Mouse (Mus musculus) CH12.LX (cell line): ENCODE measurements at regions not wholly inside any gene's neighbourhood (a gene's known extent, or its start where the extent isn't known, plus 50 kb on each side); places are given as distances from the start of the nearest gene placed in this dataset.

Source experiments
- DNase-seq: peaks from one replicate; pipeline ENCODE4 v3.0.0-alpha.2; 2013; ENCODE audit errors: extremely low read depth
- H3K27ac ChIP-seq: 2 replicates; pipeline ENCODE4 v1.5.1; 2012; ENCODE audit warnings: low read depth, mild to moderate bottlenecking, control low read depth, moderate library complexity; ENCODE audit not compliant: insufficient read depth
- H3K27me3 ChIP-seq: replicated peaks from 2 replicates; pipeline ENCODE3; 2012; ENCODE audit warnings: inconsistent platforms
- H3K36me3 ChIP-seq, 2 experiments: replicated peaks in 1 of 2; 2 replicates each; pipeline versions ENCODE3 to v1.6.1; 2012; ENCODE audit warnings: inconsistent platforms in 1 of 2, low read length in 1 of 2, mild to moderate bottlenecking in 1 of 2, mixed read lengths in 1 of 2, moderate library complexity in 1 of 2; ENCODE audit not compliant: control insufficient read depth in 1 of 2, insufficient read depth in 1 of 2
- H3K4me1 ChIP-seq, 2 experiments: 2 replicates each; pipeline ENCODE4 v1.6.1; 2012; ENCODE audit warnings: inconsistent platforms in 1 of 2, moderate library complexity in 1 of 2; ENCODE audit not compliant: insufficient read depth in 2 of 2, control insufficient read depth in 1 of 2
- H3K4me2 ChIP-seq: 2 replicates; pipeline ENCODE4 v1.6.1; 2012; ENCODE audit warnings: low read depth, mild to moderate bottlenecking, control low read depth; ENCODE audit not compliant: poor library complexity, insufficient read depth, severe bottlenecking
- H3K4me3 ChIP-seq, 3 experiments: fragments of 150-350 bp in 1 of 3; sonication (generic) in 1 of 3; replicated peaks in 1 of 3; 2 replicates each; pipeline versions ENCODE3 to v1.5.1; 2011 to 2012; ENCODE audit warnings: low read depth in 2 of 3, low read length in 2 of 3, mild to moderate bottlenecking in 2 of 3, moderate library complexity in 2 of 3, control low read depth in 1 of 3, improper control_type of control experiment in 1 of 3, inconsistent platforms in 1 of 3, mixed read lengths in 1 of 3; ENCODE audit not compliant: poor library complexity in 1 of 3
- H3K79me2 ChIP-seq: replicated peaks from 2 replicates; pipeline ENCODE4 v1.6.1; 2012; ENCODE audit warnings: mild to moderate bottlenecking, moderate library complexity; ENCODE audit not compliant: control insufficient read depth, poor library complexity, insufficient read depth, severe bottlenecking; ENCODE audit errors: extremely low read depth
- H3K9ac ChIP-seq: 2 replicates; pipeline ENCODE4 v1.6.1; 2012; ENCODE audit warnings: low read depth, mild to moderate bottlenecking, control low read depth, moderate library complexity; ENCODE audit not compliant: insufficient read depth
- H3K9me3 ChIP-seq: replicated peaks from 2 replicates; pipeline ENCODE3; 2012; ENCODE audit warnings: low read length, inconsistent platforms, mixed read lengths
- BHLHE40 ChIP-seq: IDR thresholded peaks from 2 replicates; pipeline ENCODE4 v1.6.1; 2011; ENCODE audit warnings: mild to moderate bottlenecking, low read depth, low read length, improper control_type of control experiment
- CTCF ChIP-seq, 2 experiments: IDR thresholded peaks in 1 of 2; conservative IDR thresholded peaks in 1 of 2; 2 replicates each; pipeline ENCODE4 v1.5.1; 2011 to 2012; ENCODE audit warnings: low read depth in 2 of 2, low read length in 2 of 2, improper control_type of control experiment in 1 of 2, inconsistent platforms in 1 of 2, mild to moderate bottlenecking in 1 of 2, moderate library complexity in 1 of 2
- E2F4 ChIP-seq: IDR thresholded peaks from 2 replicates; pipeline ENCODE4 v1.6.1; 2011; ENCODE audit warnings: low read depth, low read length, improper control_type of control experiment; ENCODE audit not compliant: insufficient replicate concordance
- EP300 ChIP-seq: IDR thresholded peaks from 2 replicates; pipeline ENCODE4 v1.6.1; 2011; ENCODE audit warnings: low read length, improper control_type of control experiment
- JUND ChIP-seq: conservative IDR thresholded peaks from 2 replicates; pipeline ENCODE4 v1.6.1; 2011; ENCODE audit warnings: low read depth, low read length, improper control_type of control experiment
- MAFK ChIP-seq: IDR thresholded peaks from 2 replicates; pipeline ENCODE4 v1.6.1; 2011; ENCODE audit warnings: low read length, improper control_type of control experiment; ENCODE audit not compliant: insufficient replicate concordance
- MEF2A ChIP-seq: IDR thresholded peaks from 2 replicates; pipeline ENCODE4 v1.6.1; 2014; ENCODE audit warnings: low read depth, mild to moderate bottlenecking, inconsistent platforms, low read length, improper control_type of control experiment, borderline replicate concordance
- MXI1 ChIP-seq: IDR thresholded peaks from 2 replicates; pipeline ENCODE4 v1.6.1; 2011; ENCODE audit warnings: mild to moderate bottlenecking, low read depth, low read length, improper control_type of control experiment
- MYC ChIP-seq: IDR thresholded peaks from 2 replicates; pipeline ENCODE4 v1.6.1; 2011; ENCODE audit warnings: low read depth, mild to moderate bottlenecking, improper control_type of control experiment, low read length
- NELFE ChIP-seq: IDR thresholded peaks from 2 replicates; pipeline ENCODE4 v1.6.1; 2011; ENCODE audit warnings: low read depth, low read length, improper control_type of control experiment
- NRF1 ChIP-seq: IDR thresholded peaks from 2 replicates; pipeline ENCODE4 v1.6.1; 2014; ENCODE audit warnings: low read depth, mild to moderate bottlenecking, inconsistent platforms, low read length, improper control_type of control experiment, moderate library complexity
- TBP ChIP-seq: conservative IDR thresholded peaks from 2 replicates; pipeline ENCODE4 v1.6.1; 2011; ENCODE audit warnings: low read depth, low read length, improper control_type of control experiment
- USF1 ChIP-seq: IDR thresholded peaks from 2 replicates; pipeline ENCODE4 v1.6.1; 2014; ENCODE audit warnings: low read depth, mild to moderate bottlenecking, inconsistent platforms, low read length, improper control_type of control experiment
- USF2 ChIP-seq: conservative IDR thresholded peaks from 2 replicates; pipeline ENCODE4 v1.6.1; 2011; ENCODE audit warnings: low read depth, low read length, improper control_type of control experiment
- ZKSCAN1 ChIP-seq: IDR thresholded peaks from 2 replicates; pipeline ENCODE4 v1.6.1; 2012; ENCODE audit warnings: low read depth, inconsistent platforms, low read length, improper control_type of control experiment, borderline replicate concordance
- ZMIZ1 ChIP-seq: IDR thresholded peaks from 2 replicates; pipeline ENCODE4 v1.6.1; 2012; ENCODE audit warnings: low read depth, mild to moderate bottlenecking, inconsistent platforms, low read length, improper control_type of control experiment
- ZNF384 ChIP-seq: IDR thresholded peaks from 2 replicates; pipeline ENCODE4 v1.6.1; 2012; ENCODE audit warnings: low read depth, low read length, improper control_type of control experiment, inconsistent platforms
- dilution Hi-C: fragments of 300-500 bp; cut with MboI; formaldehyde crosslinking; loops from 2 replicates; pipeline ENCODE4 v1.14.3; 2020; ENCODE audit warnings: low sequenced_read_pairs; ENCODE audit not compliant: extremely low pct_unique_long_range_greater_than_20kb, extremely low pct_ligation_motif_present
- in situ Hi-C: fragments of 300-500 bp; cut with MboI; formaldehyde crosslinking; loops from 3 replicates; pipeline ENCODE4 v1.14.3; 2019; ENCODE audit warnings: low sequenced_read_pairs, low pct_ligation_motif_present, low pct_unique_long_range_greater_than_20kb, mixed read lengths

- no peak overlapping the region for H3K4me3 ChIP-seq
- peaks cover 40% of the 10 kb centered on the region for H3K9me3 ChIP-seq
- no peak for DNase-seq
- no peaks in the 10 kb centered on the region for H3K4me1 ChIP-seq
- H3K9ac ChIP-seq, result no peak overlapping the region
- dilution Hi-C loops, result no loop called here
- no peak overlapping the region for H3K27ac ChIP-seq
- no peak overlapping the region for H3K4me2 ChIP-seq
- H3K27me3 ChIP-seq, result no peaks in the 10 kb centered on the region
- no peaks in the 10 kb centered on the region for H3K36me3 ChIP-seq
- no peaks in the 10 kb centered on the region for H3K79me2 ChIP-seq
- in situ Hi-C loops, result no loop called here
- TF ChIP-seq MEF2A, result no peak
- no peak for TF ChIP-seq MYC
- TF ChIP-seq ZNF384, result no peak
- no peak for TF ChIP-seq BHLHE40
- TF ChIP-seq MAFK, result no peak
- no peak for TF ChIP-seq MXI1
- no peak for TF ChIP-seq E2F4
- no peak for TF ChIP-seq CTCF (conservative IDR thresholded peaks at IDR 0.05 in 1 of 2, IDR thresholded peaks at IDR 0.05 in 1 of 2; ENCODE audit: low read depth in 2 of 2, low read length in 2 of 2)
- TF ChIP-seq NRF1, result no peak
- TF ChIP-seq TBP, result no peak
- TF ChIP-seq EP300, result no peak
- no peak for TF ChIP-seq JUND
Measured at GRCm38 (mm10) chr4:69576256-69576655, 622.1 kb upstream of the Brinp1 start.

GRCm38 (mm10) chr4:69548104-69548503 lies 593.9 kb upstream of the Brinp1 start:
- no peaks in the 10 kb centered on the region for H3K36me3 ChIP-seq
- no peak for DNase-seq
- dilution Hi-C loops, result no loop called here
- H3K9ac ChIP-seq, result no peak overlapping the region
- H3K79me2 ChIP-seq, result no peaks in the 10 kb centered on the region
- no peaks in the 10 kb centered on the region for H3K27me3 ChIP-seq
- in situ Hi-C loops, result no loop called here
- no peak for TF ChIP-seq USF1
- no peak for TF ChIP-seq TBP
- TF ChIP-seq NELFE, result no peak
- TF ChIP-seq ZMIZ1, result no peak
- no peak for TF ChIP-seq MYC
- TF ChIP-seq ZKSCAN1, result no peak
- TF ChIP-seq USF2, result no peak
- TF ChIP-seq EP300, result no peak
- TF ChIP-seq, all 38 proteins: peak for 0
- Histone ChIP-seq H3K4me2 (no peak overlapping the region), H3K4me1 (no peaks in the 10 kb centered on the region), H3K9me3 (peaks cover 26% of the 10 kb centered on the region), H3K4me3 (no peak overlapping the region), H3K27ac (no peak overlapping the region)
